Mouse (Mus musculus): Measurements from ENCODE around the gene C9orf72.

C9orf72 gene

GRCm38 (mm10) chr4:35177926-35178645 lies 47.9 kb downstream of the C9orf72 start:
- no peak for DNase-seq (ENCODE audit: low spot score in 2 of 2)

GRCm38 (mm10) chr4:35175566-35175965 lies 50.4 kb downstream of the C9orf72 start:
- no peak for DNase-seq (ENCODE audit: low spot score in 2 of 2)

GRCm38 (mm10) chr4:35173551-35173950 lies 52.4 kb downstream of the C9orf72 start:
- DNase-seq (ENCODE audit: low spot score in 2 of 2), result no peak

- DNase-seq (ENCODE audit: low spot score in 2 of 2), result no peak
Observed at GRCm38 (mm10) chr4:35172471-35172870, 53.5 kb downstream of the C9orf72 start.

- peak in 1 of 2 experiments; percentile 11 for DNase-seq (ENCODE audit: low spot score in 2 of 2)
Observed at GRCm38 (mm10) chr4:35169571-35170125, 56.3 kb downstream of the C9orf72 start.

- no peak for DNase-seq (ENCODE audit: low spot score in 2 of 2)
Observed at GRCm38 (mm10) chr4:35167855-35168254, 58.1 kb downstream of the C9orf72 start.

- no peak for DNase-seq (ENCODE audit: low spot score in 2 of 2)
Observed at GRCm38 (mm10) chr4:35165947-35166346, 60.0 kb downstream of the C9orf72 start.

- DNase-seq (ENCODE audit: low spot score in 2 of 2), result no peak
Observed at GRCm38 (mm10) chr4:35165275-35165674, 60.7 kb downstream of the C9orf72 start.

- no peak for DNase-seq (ENCODE audit: low spot score in 2 of 2)
Observed at GRCm38 (mm10) chr4:35157815-35158214, 68.2 kb downstream of the C9orf72 start.

GRCm38 (mm10) chr4:35156751-35157611 lies 69.0 kb downstream of the C9orf72 start, which contains the start of gene Mob3b:
Gene Mob3b, minus strand, starts transcription at chr4:35157484.
- peak; percentile 48 to 79 for DNase-seq (ENCODE audit: low spot score in 2 of 2)

GRCm38 (mm10) chr4:35156149-35156611 lies 69.8 kb downstream of the C9orf72 start:
- DNase-seq (ENCODE audit: low spot score in 2 of 2), result peak in 1 of 2 experiments; percentile 36

GRCm38 (mm10) chr4:35155132-35155922 lies 70.6 kb downstream of the C9orf72 start:
- DNase-seq (ENCODE audit: low spot score in 2 of 2), result no peak

- DNase-seq (ENCODE audit: low spot score in 2 of 2), result no peak
Observed at GRCm38 (mm10) chr4:35154051-35154450, 71.9 kb downstream of the C9orf72 start.

- no peak for DNase-seq (ENCODE audit: low spot score in 2 of 2)
Observed at GRCm38 (mm10) chr4:35151756-35152155, 74.2 kb downstream of the C9orf72 start, which contains the start of gene Ifnk. Gene Ifnk, plus strand, starts transcription at chr4:35152056.

GRCm38 (mm10) chr4:35150706-35151105 lies 75.3 kb downstream of the C9orf72 start:
- no peak for DNase-seq (ENCODE audit: low spot score in 2 of 2)

- DNase-seq (ENCODE audit: low spot score in 2 of 2), result no peak
Observed at GRCm38 (mm10) chr4:35148326-35148725, 77.6 kb downstream of the C9orf72 start.

GRCm38 (mm10) chr4:35146597-35146996 lies 79.4 kb downstream of the C9orf72 start:
- DNase-seq (ENCODE audit: low spot score in 2 of 2), result no peak

- DNase-seq (ENCODE audit: low spot score in 2 of 2), result no peak
Observed at GRCm38 (mm10) chr4:35145726-35146125, 80.2 kb downstream of the C9orf72 start.

- no peak for DNase-seq (ENCODE audit: low spot score in 2 of 2)
Observed at GRCm38 (mm10) chr4:35143472-35144102, 82.4 kb downstream of the C9orf72 start.
